Mouse (Mus musculus) kidney, postnatal 0 days (tissue): ENCODE data around the gene Fam49a. TPM values are rescaled to one million over a fixed set of nuclear protein-coding genes. Genes with fewer than 3 reads are reported as not detected.

ENCODE experiments used
- ATAC-seq: fragments of 200-750 bp; cut with Nextera tagmentation; replicated peaks from 2 replicates; pipeline ENCODE4 v1.8.0; 2017; ENCODE audit warnings: low read depth, moderate number of reproducible peaks, moderate TSS enrichment, moderate library complexity; ENCODE audit not compliant: low FRiP score
- DNase-seq: peaks from one replicate; pipeline ENCODE4 v3.0.0-alpha.2; 2016; ENCODE audit warnings: low spot score
- H3K27ac ChIP-seq: fragments of 300-500 bp; sonication (generic); 2 replicates; pipeline ENCODE4 v1.5.1; 2014; ENCODE audit warnings: mild to moderate bottlenecking
- H3K27me3 ChIP-seq: fragments of 300-500 bp; sonication (generic); 2 replicates; pipeline ENCODE4 v1.6.1; 2014; ENCODE audit warnings: low read length, mixed read lengths; ENCODE audit not compliant: insufficient read depth
- H3K36me3 ChIP-seq: fragments of 300-500 bp; sonication (generic); 2 replicates; pipeline ENCODE4 v1.6.1; 2014; ENCODE audit warnings: low read length, mixed read lengths; ENCODE audit not compliant: insufficient read depth
- H3K4me1 ChIP-seq: fragments of 300-500 bp; sonication (generic); replicated peaks from 2 replicates; pipeline ENCODE4 v1.6.1; 2014; ENCODE audit warnings: antibody characterized with exemption, low read length, mixed read lengths; ENCODE audit not compliant: insufficient read depth
- H3K4me2 ChIP-seq: fragments of 300-500 bp; sonication (generic); 2 replicates; pipeline ENCODE4 v1.6.1; 2014; ENCODE audit warnings: mild to moderate bottlenecking, low read length, moderate library complexity, mixed read lengths
- H3K4me3 ChIP-seq: fragments of 300-500 bp; sonication (generic); replicated peaks from 2 replicates; pipeline ENCODE4 v1.5.1; 2014; ENCODE audit warnings: low read depth, low read length
- H3K9ac ChIP-seq: fragments of 300-500 bp; sonication (generic); 2 replicates; pipeline ENCODE4 v1.6.1; 2014; ENCODE audit warnings: low read depth, low read length
- H3K9me3 ChIP-seq: fragments of 300-500 bp; sonication (generic); replicated peaks from 2 replicates; pipeline ENCODE4 v1.6.1; 2016; ENCODE audit warnings: low read length, inconsistent platforms, mixed read lengths
- CTCF ChIP-seq: IDR thresholded peaks from 2 replicates; pipeline ENCODE4 v1.5.1; 2016; ENCODE audit warnings: antibody characterized with exemption, low read depth, mild to moderate bottlenecking, moderate library complexity
- WGBS: fragments of 180-500 bp; shearing (Covaris S2); extraction: QIAGEN DNeasy Blood & Tissue Kit; methylation state at CpG from one replicate; pipeline ENCODE4 v1.1.7; 2014; 5-methylcytosine and 5-hydroxymethylcytosine counted together
- polyA plus RNA-seq: library from polyadenylated mRNA; unstranded; fragments of >200 nt; fragmentation: Nextera tagmentation; extraction: Ambion mirVana; gene quantifications from 2 replicates; pipeline ENCODE4 v1.2.1, GENCODE M21; 2015

Gene Fam49a
- polyA plus RNA-seq: 5.6 and 6.2 TPM in 2 replicates

GRCm38 (mm10) chr12:12261987-12262971, at the start of gene Fam49a:
Fam49a (plus strand) TSS chr12:12262139.
- Histone ChIP-seq H3K27me3 (no peaks in the 10 kb centered on the region), H3K9ac (peak within 1 kb of the TSS; percentile 68), H3K4me3 (peak within 1 kb of the TSS; percentile 64), H3K27ac (peak within 1 kb of the TSS; percentile 50; the same call in 1 of the 2 replicates), H3K36me3 (no peaks in the 10 kb centered on the region), H3K4me1 (peaks cover 5% of the 10 kb centered on the region; the same call in 1 of the 2 replicates), H3K4me2 (peak within 1 kb of the TSS; percentile 89), H3K9me3 (no peaks in the 10 kb centered on the region)
- ATAC-seq (peak; percentile 85), DNase-seq (peak; percentile 85)
- no peak for TF ChIP-seq CTCF
- under 1% methylated on average over 59 of the region's 62 CpGs for WGBS

GRCm38 (mm10) chr12:12213536-12213935, 48.4 kb upstream of the Fam49a start:
- H3K4me1 ChIP-seq: no peaks in the 10 kb centered on the region
- DNase-seq (no peak), ATAC-seq (no peak)
- no peaks in the 10 kb centered on the region for H3K9me3 ChIP-seq
- H3K36me3 ChIP-seq: no peaks in the 10 kb centered on the region
- no peak overlapping the region for H3K9ac ChIP-seq
- no peak overlapping the region for H3K27ac ChIP-seq
- no peak for TF ChIP-seq CTCF
- WGBS: 33% methylated on average over 3 of the region's 3 CpGs
- no peak overlapping the region for H3K4me2 ChIP-seq
- no peaks in the 10 kb centered on the region for H3K27me3 ChIP-seq
- no peak overlapping the region for H3K4me3 ChIP-seq

GRCm38 (mm10) chr12:12218947-12219346, 43.0 kb upstream of the Fam49a start:
- no peak for ATAC-seq
- no peaks in the 10 kb centered on the region for H3K36me3 ChIP-seq
- H3K4me1 ChIP-seq: no peaks in the 10 kb centered on the region
- no peaks in the 10 kb centered on the region for H3K27me3 ChIP-seq
- H3K4me3 ChIP-seq: no peak overlapping the region
- no peak overlapping the region for H3K4me2 ChIP-seq
- H3K9me3 ChIP-seq: no peaks in the 10 kb centered on the region
- WGBS: 69% methylated on average over 5 of the region's 5 CpGs
- no peak overlapping the region for H3K27ac ChIP-seq
- DNase-seq: no peak
- H3K9ac ChIP-seq: no peak overlapping the region
- no peak for TF ChIP-seq CTCF

- WGBS: 61% methylated on average over 8 of the region's 8 CpGs
- no peak overlapping the region for H3K4me3 ChIP-seq
- no peaks in the 10 kb centered on the region for H3K9me3 ChIP-seq
- no peak overlapping the region for H3K4me2 ChIP-seq
- H3K9ac ChIP-seq: no peak overlapping the region
- no peak for TF ChIP-seq CTCF
- H3K36me3 ChIP-seq: no peaks in the 10 kb centered on the region
- ATAC-seq: no peak
- no peaks in the 10 kb centered on the region for H3K4me1 ChIP-seq
- H3K27ac ChIP-seq: no peak overlapping the region
- no peaks in the 10 kb centered on the region for H3K27me3 ChIP-seq
- DNase-seq: no peak
Observed at GRCm38 (mm10) chr12:12220755-12221496, 41.0 kb upstream of the Fam49a start.

GRCm38 (mm10) chr12:12222585-12223290, 39.2 kb upstream of the Fam49a start:
- DNase-seq: no peak
- WGBS: 80% methylated on average over 9 of the region's 9 CpGs
- no peak overlapping the region for H3K4me2 ChIP-seq
- no peaks in the 10 kb centered on the region for H3K4me1 ChIP-seq
- no peak overlapping the region for H3K27ac ChIP-seq
- H3K27me3 ChIP-seq: no peaks in the 10 kb centered on the region
- no peak for ATAC-seq
- no peak overlapping the region for H3K4me3 ChIP-seq
- H3K9ac ChIP-seq: no peak overlapping the region
- no peaks in the 10 kb centered on the region for H3K36me3 ChIP-seq
- H3K9me3 ChIP-seq: no peaks in the 10 kb centered on the region
- TF ChIP-seq CTCF: no peak

- DNase-seq (no peak), ATAC-seq (no peak)
- H3K36me3 ChIP-seq: no peaks in the 10 kb centered on the region
- no peaks in the 10 kb centered on the region for H3K27me3 ChIP-seq
- H3K9me3 ChIP-seq: no peaks in the 10 kb centered on the region
- TF ChIP-seq CTCF: no peak
- no peak overlapping the region for H3K27ac ChIP-seq
- no peak overlapping the region for H3K9ac ChIP-seq
- no peak overlapping the region for H3K4me2 ChIP-seq
- WGBS: 80% methylated on average over 2 of the region's 2 CpGs
- no peak overlapping the region for H3K4me3 ChIP-seq
- no peaks in the 10 kb centered on the region for H3K4me1 ChIP-seq
Observed at GRCm38 (mm10) chr12:12223336-12223735, 38.6 kb upstream of the Fam49a start.
